Mouse (Mus musculus): ENCODE measurements around the gene Pcca. TPM values are rescaled to one million over a fixed set of nuclear protein-coding genes. Genes with fewer than 3 reads are reported as not detected.

Pcca gene
- polyA plus RNA-seq, 1 experiment from 2014 or later: 27.6 TPM

GRCm38 (mm10) chr14:122633416-122633815 lies 99.3 kb downstream of the Pcca start:
- Histone ChIP-seq H3K9me3 (no peaks in the 10 kb centered on the region), H3K36me3 (no peaks in the 10 kb centered on the region), H3K27me3 (ENCODE audit: insufficient read depth, poor library complexity, severe bottlenecking) (no peaks in the 10 kb centered on the region), H3K4me3 (no peak overlapping the region), H3K27ac (no peak overlapping the region), H3K4me1 (no peaks in the 10 kb centered on the region)
- WGBS: 82% methylated on average over 2 of the region's 2 CpGs
- no peak for DNase-seq (ENCODE audit: low spot score)

DNA sequence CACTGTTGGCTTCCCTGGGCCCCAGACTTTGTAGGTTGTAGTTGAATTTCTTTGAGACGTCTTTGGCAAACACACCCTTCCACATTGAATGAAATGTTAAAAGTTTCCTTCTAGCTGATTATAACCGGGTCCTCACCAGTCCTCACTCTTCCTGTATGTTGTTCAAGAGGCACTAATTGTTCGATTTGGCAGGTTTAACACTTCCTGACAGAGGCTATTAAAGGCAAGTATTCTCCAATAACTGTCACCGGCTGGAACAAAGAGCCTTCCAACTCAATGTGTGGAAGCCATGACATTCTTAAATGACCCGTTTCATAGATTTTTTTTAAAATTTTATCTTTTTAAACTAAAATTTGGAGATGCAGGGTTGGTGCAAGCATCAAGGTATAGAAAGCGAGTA lies 102.5 kb downstream of the Pcca start:
- WGBS: 54% methylated on average over 6 of the region's 6 CpGs
- Histone ChIP-seq H3K27ac (no peak overlapping the region), H3K9me3 (no peaks in the 10 kb centered on the region), H3K4me3 (no peak overlapping the region), H3K36me3 (no peaks in the 10 kb centered on the region), H3K4me1 (no peaks in the 10 kb centered on the region), H3K27me3 (ENCODE audit: insufficient read depth, poor library complexity, severe bottlenecking) (no peaks in the 10 kb centered on the region)
- no peak for DNase-seq (ENCODE audit: low spot score)

DNA sequence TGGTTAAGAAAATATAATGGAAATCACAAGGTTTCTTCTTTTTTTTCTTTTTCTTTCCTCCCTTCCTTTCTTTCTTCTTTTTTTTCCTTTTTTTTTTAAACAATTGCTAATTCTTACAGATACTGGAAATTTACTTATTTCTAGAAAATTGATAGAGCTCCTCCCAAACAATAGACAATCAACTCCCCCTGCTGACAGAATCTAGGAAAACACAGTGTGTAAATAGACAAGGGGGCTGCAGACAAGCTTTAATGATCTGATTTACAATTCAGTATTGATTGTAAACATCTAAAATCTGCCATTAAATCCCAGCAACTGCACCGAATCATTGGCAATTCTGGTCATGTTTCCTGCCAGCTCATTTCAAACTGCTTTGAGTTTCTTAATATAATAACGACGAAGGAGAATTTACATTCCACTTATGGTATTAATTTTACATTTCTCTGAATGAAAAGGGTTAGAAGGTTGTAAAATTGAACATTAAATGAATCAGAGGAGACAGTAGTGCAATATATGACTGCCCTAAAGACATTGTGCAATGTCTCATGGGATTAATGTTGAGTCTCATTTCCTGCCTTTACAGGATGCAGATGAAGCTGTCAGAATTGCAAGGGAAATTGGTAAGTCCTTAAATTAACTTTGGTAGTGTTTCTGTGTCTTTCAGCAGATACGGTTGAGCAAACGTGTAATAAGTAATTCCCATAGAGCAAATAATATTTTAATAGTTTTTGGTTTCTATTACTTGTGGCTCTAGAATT lies 103.9 kb downstream of the Pcca start:
- Histone ChIP-seq H3K36me3 (no peaks in the 10 kb centered on the region), H3K27me3 (ENCODE audit: insufficient read depth, poor library complexity, severe bottlenecking) (no peaks in the 10 kb centered on the region), H3K9me3 (no peaks in the 10 kb centered on the region), H3K4me1 (no peaks in the 10 kb centered on the region), H3K4me3 (no peak overlapping the region), H3K27ac (no peak overlapping the region)
- WGBS: 82% methylated on average over 5 of the region's 5 CpGs
- DNase-seq (ENCODE audit: low spot score): no peak

- Histone ChIP-seq H3K36me3 (no peaks in the 10 kb centered on the region), H3K4me3 (no peak overlapping the region), H3K27ac (no peak overlapping the region), H3K4me1 (no peaks in the 10 kb centered on the region), H3K27me3 (ENCODE audit: insufficient read depth, poor library complexity, severe bottlenecking) (no peaks in the 10 kb centered on the region), H3K9me3 (no peaks in the 10 kb centered on the region)
- DNase-seq (ENCODE audit: low spot score): no peak
- WGBS: 87% methylated on average over 2 of the region's 2 CpGs
These were observed 105.1 kb downstream of the Pcca start for GRCm38 (mm10) chr14:122639168-122639720.

DNA sequence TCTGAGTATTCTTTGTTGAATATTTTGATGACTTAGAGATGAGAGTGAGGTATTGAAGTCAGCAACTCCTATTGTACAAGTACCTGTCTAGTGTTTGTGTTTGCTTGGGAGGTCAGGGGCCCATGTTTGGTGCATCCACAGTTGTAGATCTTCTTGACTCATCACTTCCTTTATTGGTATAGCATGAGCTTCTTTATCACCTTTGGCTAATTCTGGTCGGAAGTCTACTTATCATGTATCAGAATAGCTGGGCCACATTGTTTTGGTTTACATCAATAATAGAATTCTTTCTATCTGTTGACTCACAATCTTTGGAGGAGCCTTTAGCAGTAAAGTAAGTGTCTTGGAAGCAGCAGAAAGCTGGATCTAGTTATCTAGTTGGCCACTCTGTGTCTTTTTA lies 108.3 kb downstream of the Pcca start:
- Histone ChIP-seq H3K4me1 (no peaks in the 10 kb centered on the region), H3K9me3 (no peaks in the 10 kb centered on the region), H3K4me3 (no peak overlapping the region), H3K36me3 (no peaks in the 10 kb centered on the region), H3K27ac (no peak overlapping the region), H3K27me3 (ENCODE audit: insufficient read depth, poor library complexity, severe bottlenecking) (no peaks in the 10 kb centered on the region)
- DNase-seq (ENCODE audit: low spot score): no peak
- WGBS: 64% methylated on average over 1 of the region's 1 CpGs

DNA sequence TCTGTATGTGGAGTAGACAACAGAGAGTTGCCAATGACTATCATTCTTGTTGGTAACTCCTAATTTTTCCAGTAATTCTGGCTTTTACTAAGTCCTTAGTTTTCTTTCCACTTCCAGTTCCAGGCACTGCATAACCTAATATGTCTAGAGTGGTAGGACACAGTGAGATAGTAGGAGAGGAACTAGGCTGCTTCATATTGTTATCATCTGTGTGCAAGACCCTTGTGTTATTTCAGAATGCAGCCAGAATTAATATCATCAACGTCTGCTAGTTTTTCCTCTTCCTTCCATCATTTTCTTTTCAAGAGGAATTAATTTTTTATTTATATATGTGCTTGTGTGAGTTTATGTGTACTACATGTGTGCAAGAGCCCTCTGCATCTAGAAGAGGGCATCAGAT lies 114.1 kb downstream of the Pcca start:
- Histone ChIP-seq H3K4me1 (no peaks in the 10 kb centered on the region; the same call in 1 of the 2 replicates), H3K36me3 (no peaks in the 10 kb centered on the region), H3K27ac (no peak overlapping the region), H3K4me3 (no peak overlapping the region), H3K27me3 (ENCODE audit: insufficient read depth, poor library complexity, severe bottlenecking) (no peaks in the 10 kb centered on the region), H3K9me3 (no peaks in the 10 kb centered on the region)
- WGBS: 83% methylated on average over 1 of the region's 1 CpGs
- no peak for DNase-seq (ENCODE audit: low spot score)

GRCm38 (mm10) chr14:122649336-122649950 lies 115.3 kb downstream of the Pcca start:
- H3K27me3 ChIP-seq (ENCODE audit: insufficient read depth, poor library complexity, severe bottlenecking): no peaks in the 10 kb centered on the region
- H3K4me1 ChIP-seq: no peaks in the 10 kb centered on the region; the same call in 1 of the 2 replicates
- H3K27ac ChIP-seq: no peak overlapping the region
- no peak overlapping the region for H3K4me3 ChIP-seq
- H3K36me3 ChIP-seq: no peaks in the 10 kb centered on the region
- no peak for DNase-seq (ENCODE audit: low spot score)
- WGBS: 35% methylated on average over 3 of the region's 3 CpGs
- no peaks in the 10 kb centered on the region for H3K9me3 ChIP-seq

GRCm38 (mm10) chr14:122651681-122652080 lies 117.6 kb downstream of the Pcca start:
- Histone ChIP-seq H3K27me3 (ENCODE audit: insufficient read depth, poor library complexity, severe bottlenecking) (no peaks in the 10 kb centered on the region), H3K4me1 (no peaks in the 10 kb centered on the region; the same call in 1 of the 2 replicates), H3K4me3 (no peak overlapping the region), H3K27ac (no peak overlapping the region), H3K9me3 (no peaks in the 10 kb centered on the region), H3K36me3 (no peaks in the 10 kb centered on the region)
- DNase-seq (ENCODE audit: low spot score): no peak
- 39% methylated on average over 2 of the region's 2 CpGs for WGBS

DNA sequence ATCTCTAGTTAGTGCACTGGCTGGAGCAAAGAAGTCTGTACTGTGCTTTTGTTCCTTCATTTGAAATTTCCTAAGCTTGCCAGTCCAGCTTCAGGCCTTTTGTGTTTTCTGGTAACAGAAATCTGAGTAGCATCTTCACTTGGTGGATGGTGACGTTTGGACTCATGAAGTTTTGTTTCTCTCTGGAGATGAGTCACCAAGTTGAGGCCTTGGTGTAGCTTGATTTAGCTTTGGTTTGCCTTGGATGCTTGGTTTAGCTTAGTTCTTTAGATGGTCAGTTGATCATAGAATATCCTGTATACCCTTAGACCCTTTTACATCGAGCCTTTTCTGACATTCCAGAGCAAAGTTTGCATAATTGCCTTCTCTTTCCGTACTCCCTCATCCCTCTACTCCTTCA lies 141.5 kb downstream of the Pcca start:
- no peak for DNase-seq (ENCODE audit: low spot score)
- Histone ChIP-seq H3K27ac (no peak overlapping the region), H3K4me1 (no peaks in the 10 kb centered on the region), H3K27me3 (ENCODE audit: insufficient read depth, poor library complexity, severe bottlenecking) (no peaks in the 10 kb centered on the region), H3K9me3 (no peaks in the 10 kb centered on the region), H3K4me3 (no peak overlapping the region), H3K36me3 (no peaks in the 10 kb centered on the region)
- WGBS: 87% methylated on average over 3 of the region's 3 CpGs

- WGBS: 74% methylated on average over 1 of the region's 1 CpGs
- no peak overlapping the region for H3K4me3 ChIP-seq
- no peaks in the 10 kb centered on the region for H3K9me3 ChIP-seq
- DNase-seq (ENCODE audit: low spot score): no peak
- H3K27me3 ChIP-seq (ENCODE audit: insufficient read depth, poor library complexity, severe bottlenecking): no peaks in the 10 kb centered on the region
- no peaks in the 10 kb centered on the region for H3K36me3 ChIP-seq
- H3K27ac ChIP-seq: no peak overlapping the region
- H3K4me1 ChIP-seq: peaks cover 8% of the 10 kb centered on the region; the same call in 1 of the 2 replicates
These were observed 149.5 kb downstream of the Pcca start for GRCm38 (mm10) chr14:122683645-122684044.

DNA sequence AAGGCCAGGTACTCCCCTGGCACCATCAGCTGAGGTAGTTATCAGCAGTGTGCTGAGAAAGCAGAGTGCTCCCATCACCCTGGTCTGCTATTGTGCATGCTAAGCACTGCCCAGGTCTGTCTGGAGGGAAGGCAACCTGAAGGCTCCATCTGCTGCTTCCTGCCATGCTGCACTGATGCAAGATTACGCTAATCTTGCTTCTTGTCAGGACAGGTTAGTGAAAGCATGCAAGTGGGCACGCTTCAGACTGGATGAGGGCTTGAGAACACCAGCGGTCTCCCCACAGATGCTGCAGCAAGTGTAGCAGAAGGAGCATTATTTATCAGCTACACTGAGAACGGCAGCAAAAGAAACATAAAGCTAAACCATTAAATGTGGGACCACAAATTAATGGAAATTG lies 150.1 kb downstream of the Pcca start:
- H3K9me3 ChIP-seq: no peaks in the 10 kb centered on the region
- peaks cover 8% of the 10 kb centered on the region; the same call in 1 of the 2 replicates for H3K4me1 ChIP-seq
- H3K27me3 ChIP-seq (ENCODE audit: insufficient read depth, poor library complexity, severe bottlenecking): no peaks in the 10 kb centered on the region
- 80% methylated on average over 4 of the region's 4 CpGs for WGBS
- H3K27ac ChIP-seq: no peak overlapping the region
- H3K36me3 ChIP-seq: no peaks in the 10 kb centered on the region
- no peak for DNase-seq (ENCODE audit: low spot score)
- no peak overlapping the region for H3K4me3 ChIP-seq

DNA sequence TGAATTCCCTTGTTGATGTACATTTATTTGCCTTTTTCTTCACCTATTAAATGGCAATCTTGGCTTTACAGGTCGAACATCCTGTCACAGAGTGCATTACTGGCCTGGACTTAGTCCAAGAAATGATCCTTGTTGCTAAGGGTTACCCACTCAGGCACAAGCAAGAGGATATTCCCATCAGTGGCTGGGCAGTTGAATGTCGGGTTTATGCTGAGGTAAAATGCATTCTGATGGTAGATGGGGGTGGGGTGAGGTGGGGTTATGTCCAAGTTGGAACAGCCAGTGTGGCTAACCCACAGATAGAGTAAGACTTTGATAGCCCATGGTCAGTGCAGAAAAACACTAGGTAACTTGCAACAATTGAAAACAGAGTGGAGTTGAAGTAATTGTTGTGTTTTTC lies 150.7 kb downstream of the Pcca start:
- H3K27ac ChIP-seq: 0 out of 2 replicates have a peak overlapping the region, but pooled peaks have one; percentile 10
- no peaks in the 10 kb centered on the region for H3K36me3 ChIP-seq
- no peaks in the 10 kb centered on the region for H3K27me3 ChIP-seq (ENCODE audit: insufficient read depth, poor library complexity, severe bottlenecking)
- H3K9me3 ChIP-seq: no peaks in the 10 kb centered on the region
- H3K4me1 ChIP-seq: peaks cover 8% of the 10 kb centered on the region; the same call in 1 of the 2 replicates
- 54% methylated on average over 2 of the region's 2 CpGs for WGBS
- no peak overlapping the region for H3K4me3 ChIP-seq
- no peak for DNase-seq (ENCODE audit: low spot score)

GRCm38 (mm10) chr14:122687398-122687797 lies 153.3 kb downstream of the Pcca start:
- H3K36me3 ChIP-seq: no peaks in the 10 kb centered on the region
- WGBS: 58% methylated on average over 7 of the region's 7 CpGs

More at GRCm38 (mm10) chr14:122687398-122687797, 153.3 kb downstream of the Pcca start:
- H3K9me3 ChIP-seq: no peaks in the 10 kb centered on the region
- no peaks in the 10 kb centered on the region for H3K27me3 ChIP-seq (ENCODE audit: insufficient read depth, poor library complexity, severe bottlenecking)
- DNase-seq (ENCODE audit: low spot score): no peak
- peaks cover 8% of the 10 kb centered on the region; the same call in 1 of the 2 replicates for H3K4me1 ChIP-seq
- no peak overlapping the region for H3K27ac ChIP-seq
- H3K4me3 ChIP-seq: no peak overlapping the region

Data from heart, embryonic 10.5 days (tissue).